Mouse (Mus musculus) gastrocnemius, adult 2 months (tissue): ENCODE results near the gene Rbm18. TPM values are rescaled to one million over a fixed set of nuclear protein-coding genes. Genes with fewer than 3 reads are reported as not detected.

Source experiments
- DNase-seq: peaks from one replicate; pipeline ENCODE4 v3.0.0; 2022
- H3K27ac ChIP-seq: fragments of 200-600 bp; 2 replicates; pipeline ENCODE4 v1.8.1; 2022; ENCODE audit warnings: mild to moderate bottlenecking
- H3K4me3 ChIP-seq: fragments of 200-600 bp; 2 replicates; pipeline ENCODE4 v1.8.1; 2022; ENCODE audit warnings: mild to moderate bottlenecking, moderate library complexity
- CTCF ChIP-seq: fragments of 200-600 bp; IDR thresholded peaks from 2 replicates; pipeline ENCODE4 v1.8.1; 2022; ENCODE audit warnings: antibody characterized with exemption, mild to moderate bottlenecking, moderate library complexity
- intact Hi-C: fragments of 180-260 bp; cut with DNase I; formaldehyde crosslinking; loops from one replicate; pipeline ENCODE4 v1.15.1; 2025
- total RNA-seq, 2 experiments: library from RNA; stranded (reverse); gene quantifications; 2 replicates each; pipeline ENCODE4 v1.2.3; 2021

The Rbm18 gene
- total RNA-seq, 2 experiments from 2014 or later, result 31.9 to 33.5 TPM

- intact Hi-C loops, result no loop called here
- no peak for DNase-seq
- Histone ChIP-seq H3K4me3 (no peak overlapping the region), H3K27ac (no peak overlapping the region)
- TF ChIP-seq CTCF, result no peak
These were observed 12.3 kb upstream of the Rbm18 start for GRCm38 (mm10) chr2:36148876-36149365.

- TF ChIP-seq CTCF, result no peak
- H3K27ac ChIP-seq, result peak overlapping the region; percentile 67
- intact Hi-C loops, result loop anchor here (5.0 kb wide), 1 partner anchor 92 kb away; the partner anchor contains the start of genes Morn5 and Ndufa8
- H3K4me3 ChIP-seq, result no peak overlapping the region; the same call in 1 of the 2 replicates
- no peak for DNase-seq
These were observed 2.5 kb upstream of the Rbm18 start for GRCm38 (mm10) chr2:36139096-36139495.

- H3K4me3 ChIP-seq, result peak overlapping the region; percentile 92
- H3K27ac ChIP-seq, result peak overlapping the region; percentile 97
- intact Hi-C loops, result loop anchor here (5.0 kb wide), 1 partner anchor 89 kb away; the partner anchor contains the start of genes Morn5 and Ndufa8
- TF ChIP-seq CTCF, result no peak
- DNase-seq, result no peak
These were observed 686 bp downstream of the Rbm18 start for GRCm38 (mm10) chr2:36135887-36136286.

- intact Hi-C loops, result no loop called here
- Histone ChIP-seq H3K27ac (peak overlapping the region; percentile 60), H3K4me3 (no peak overlapping the region)
- TF ChIP-seq CTCF, result no peak
- no peak for DNase-seq
These were observed 7.5 kb downstream of the Rbm18 start for GRCm38 (mm10) chr2:36129051-36129450.

- no peak for DNase-seq
- no peak overlapping the region for H3K4me3 ChIP-seq
- H3K27ac ChIP-seq, result peak overlapping the region; percentile 63
- intact Hi-C loops, result no loop called here
- TF ChIP-seq CTCF, result no peak
These were observed 8.6 kb downstream of the Rbm18 start for GRCm38 (mm10) chr2:36127973-36128372.

- Histone ChIP-seq H3K27ac (no peak overlapping the region; the same call in 1 of the 2 replicates), H3K4me3 (no peak overlapping the region)
- DNase-seq, result no peak
- TF ChIP-seq CTCF, result no peak
- intact Hi-C loops, result no loop called here
These were observed 9.7 kb downstream of the Rbm18 start for GRCm38 (mm10) chr2:36126795-36127429.

GRCm38 (mm10) chr2:36112632-36113031, 23.9 kb downstream of the Rbm18 start:
- DNase-seq, result no peak

GRCm38 (mm10) chr2:36108615-36109014, 28.0 kb downstream of the Rbm18 start:
- intact Hi-C loops, result no loop called here
- H3K4me3 ChIP-seq, result no peak overlapping the region
- DNase-seq, result no peak
- no peak overlapping the region for H3K27ac ChIP-seq
- TF ChIP-seq CTCF, result no peak

More at GRCm38 (mm10) chr2:36112632-36113031, 23.9 kb downstream of the Rbm18 start:
- intact Hi-C loops, result no loop called here
- TF ChIP-seq CTCF, result 0 out of 2 replicates have a peak, but pooled peaks have one; percentile 4
- Histone ChIP-seq H3K27ac (no peak overlapping the region), H3K4me3 (no peak overlapping the region)

- DNase-seq, result peak; percentile 34
- TF ChIP-seq CTCF, result no peak
- H3K27ac ChIP-seq, result peak within 1 kb of the TSS; percentile 75
- intact Hi-C loops, result no loop called here
- H3K4me3 ChIP-seq, result peak within 1 kb of the TSS; percentile 78
These were observed 31.4 kb downstream of the Rbm18 start, which contains the start of gene Lhx6 for GRCm38 (mm10) chr2:36104956-36105741. TSS of gene Lhx6 (minus strand) at chr2:36105408.

GRCm38 (mm10) chr2:36104436-36104955, 32.1 kb downstream of the Rbm18 start:
- peak; percentile 24 for DNase-seq
- no peak for TF ChIP-seq CTCF
- peak overlapping the region; percentile 75 for H3K27ac ChIP-seq
- peak overlapping the region; percentile 78 for H3K4me3 ChIP-seq
- intact Hi-C loops, result no loop called here

GRCm38 (mm10) chr2:36103555-36104367, 32.8 kb downstream of the Rbm18 start:
- intact Hi-C loops, result no loop called here
- DNase-seq, result no peak
- peak overlapping the region; percentile 78 for H3K4me3 ChIP-seq
- TF ChIP-seq CTCF, result no peak
- H3K27ac ChIP-seq, result peak overlapping the region; percentile 48

- DNase-seq, result no peak
- TF ChIP-seq CTCF, result no peak
- Histone ChIP-seq H3K4me3 (peak overlapping the region; percentile 78), H3K27ac (peak overlapping the region; percentile 48)
- intact Hi-C loops, result no loop called here
These were observed 33.5 kb downstream of the Rbm18 start for GRCm38 (mm10) chr2:36103069-36103554.
